Mouse (Mus musculus): ENCODE measurements at regions not wholly inside any gene's neighbourhood (a gene's known extent, or its start where the extent isn't known, plus 50 kb on each side); places are given as distances from the start of the nearest gene placed in this dataset.

- DNase-seq, result no peak
These were observed 82.2 kb downstream of the Il20rb start for GRCm38 (mm10) chr9:100404426-100404825.

GRCm38 (mm10) chr9:100400366-100400765, 86.2 kb downstream of the Il20rb start:
- DNase-seq, result peak; percentile 46

DNA sequence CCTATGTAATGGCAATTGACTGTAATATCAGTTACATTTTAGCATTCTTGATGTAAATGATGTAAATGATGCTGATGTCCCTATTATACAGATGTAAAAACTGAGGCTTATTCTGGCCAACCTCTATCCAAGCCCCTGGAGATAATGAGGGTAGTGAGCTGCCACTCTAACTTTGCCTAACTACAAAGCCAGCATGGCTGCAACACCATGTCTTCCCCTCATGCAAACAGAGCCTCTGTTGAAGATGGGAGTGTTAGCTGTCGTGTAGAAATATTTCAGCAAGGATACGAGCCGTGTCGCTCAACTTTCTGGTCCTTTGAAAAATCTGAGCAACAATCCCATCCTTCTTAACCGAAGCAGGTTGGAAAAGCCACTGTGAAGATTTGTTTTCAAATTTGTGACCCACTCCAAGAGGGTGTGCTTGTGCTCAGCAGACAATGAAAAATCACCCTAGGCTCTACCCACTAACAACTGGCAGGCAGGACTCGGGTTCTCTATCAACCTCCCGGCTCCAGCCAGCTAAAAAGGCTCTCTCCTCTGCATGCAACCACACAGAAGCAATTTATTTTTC, 90.2 kb downstream of the Il20rb start:
- no peak for DNase-seq

DNA sequence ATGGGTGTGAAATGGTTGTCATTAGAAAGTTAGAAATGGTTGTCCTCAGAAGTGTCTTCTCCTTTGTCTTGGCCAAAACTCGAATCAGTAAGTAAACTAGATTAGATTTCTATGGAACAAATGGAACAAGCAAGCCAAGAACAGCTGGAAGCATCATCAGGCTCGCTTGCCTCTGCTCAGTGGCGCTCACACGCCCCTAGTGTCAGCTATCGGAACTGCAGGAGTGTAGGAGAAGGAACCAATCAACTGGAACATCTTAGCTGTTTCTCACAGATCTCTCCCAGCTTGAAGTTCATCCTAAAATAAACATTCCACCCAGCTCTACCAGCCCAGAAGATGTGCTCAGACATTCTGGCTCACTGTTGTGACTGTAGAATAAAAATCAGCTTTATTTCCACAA, 90.9 kb downstream of the Il20rb start:
- peak; percentile 90 for DNase-seq

- no peak for DNase-seq
These were observed 92.0 kb downstream of the Il20rb start for GRCm38 (mm10) chr9:100394632-100395031.

DNA sequence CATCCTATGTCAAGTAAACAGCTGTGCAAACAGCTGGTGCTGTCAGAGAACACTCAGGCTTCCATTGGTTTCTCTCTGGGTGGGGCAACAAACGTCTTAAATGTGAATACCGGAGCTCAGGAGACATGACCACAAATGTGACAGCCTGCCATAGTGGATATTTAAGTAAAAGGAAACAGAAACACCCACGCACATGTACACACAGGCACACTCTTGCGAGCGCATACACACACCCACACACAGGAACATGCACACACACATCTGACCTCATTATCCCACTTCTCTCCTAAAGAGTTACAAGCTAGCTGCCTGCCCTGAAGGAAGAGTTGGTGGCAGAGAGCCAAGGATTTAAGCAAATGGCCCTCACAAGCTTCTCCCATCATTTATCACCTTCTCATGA, 92.4 kb downstream of the Il20rb start:
- no peak for DNase-seq

DNA sequence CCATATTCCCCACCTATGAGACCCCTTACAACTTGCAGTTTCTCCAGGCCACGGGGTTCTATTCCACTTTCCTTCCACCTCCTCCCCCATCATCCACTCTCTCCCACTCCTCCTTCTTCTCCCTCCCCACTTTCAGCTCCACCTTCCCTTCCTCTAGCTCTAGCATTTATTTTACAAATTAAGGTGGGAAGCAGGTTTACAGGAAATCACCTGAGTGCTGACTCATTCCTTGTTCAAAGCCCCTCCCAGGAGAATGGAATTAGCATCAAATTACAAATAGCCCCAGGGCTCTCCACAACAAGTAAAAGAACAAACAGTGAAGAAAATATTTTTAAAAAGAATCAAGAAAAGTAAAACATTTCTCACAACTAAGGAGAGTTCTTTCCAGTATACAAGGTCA, 94.3 kb downstream of the Il20rb start:
- no peak for DNase-seq

GRCm38 (mm10) chr9:100391566-100392213, 94.9 kb downstream of the Il20rb start:
- no peak for DNase-seq

- DNase-seq, result no peak
These were observed 98.2 kb downstream of the Il20rb start for GRCm38 (mm10) chr9:100388393-100388792.

DNA sequence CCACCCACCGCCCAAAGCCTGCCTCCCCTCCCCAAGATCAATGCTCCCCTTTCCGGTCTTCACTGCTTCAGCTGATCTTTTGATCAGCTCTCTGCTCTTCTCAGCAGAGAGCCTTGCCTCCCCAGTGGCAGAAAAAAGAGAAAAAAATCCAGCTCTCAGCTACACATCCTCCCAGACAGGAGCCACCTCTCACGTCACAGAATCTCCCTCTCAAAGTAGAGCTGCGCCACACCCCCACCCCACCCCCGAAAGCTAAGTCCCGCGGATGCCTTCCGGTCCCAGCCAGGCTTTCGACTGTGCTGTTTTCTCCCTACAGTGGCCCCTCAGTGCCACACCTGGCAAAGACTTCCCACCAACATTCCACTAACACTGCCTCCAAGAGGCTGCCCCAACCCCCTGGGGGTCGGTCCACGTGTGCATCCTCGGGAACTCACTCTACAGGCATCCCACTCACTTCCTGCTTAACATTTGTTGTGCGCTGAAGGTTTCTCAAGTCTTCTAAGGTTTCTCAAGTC, 99.4 kb downstream of the Il20rb start:
- DNase-seq, result no peak

- peak; percentile 84 for DNase-seq
These were observed 104.1 kb downstream of the Il20rb start for GRCm38 (mm10) chr9:100382492-100382891.

DNA sequence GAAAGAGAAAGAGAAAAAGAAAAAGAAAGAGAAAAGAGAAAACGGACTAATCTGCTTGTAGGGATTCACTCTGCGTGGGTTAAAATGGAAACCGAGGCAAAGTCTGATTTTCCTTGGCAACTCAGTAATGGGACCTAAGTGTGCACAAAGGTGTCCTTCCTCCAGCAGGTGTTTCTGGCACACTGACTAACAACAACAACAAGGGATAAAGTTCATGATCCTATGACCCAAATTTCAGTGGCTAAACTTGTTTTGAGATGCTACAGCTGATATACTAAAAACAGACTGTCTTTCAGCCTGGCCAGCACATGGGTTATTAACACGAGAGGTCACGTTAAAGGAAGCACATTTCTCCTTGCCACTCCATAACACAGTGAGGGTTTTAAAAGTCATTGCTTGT, 116.7 kb downstream of the Il20rb start:
- DNase-seq, result no peak

GRCm38 (mm10) chr9:100366816-100367215, 119.8 kb downstream of the Il20rb start:
- DNase-seq, result no peak

DNA sequence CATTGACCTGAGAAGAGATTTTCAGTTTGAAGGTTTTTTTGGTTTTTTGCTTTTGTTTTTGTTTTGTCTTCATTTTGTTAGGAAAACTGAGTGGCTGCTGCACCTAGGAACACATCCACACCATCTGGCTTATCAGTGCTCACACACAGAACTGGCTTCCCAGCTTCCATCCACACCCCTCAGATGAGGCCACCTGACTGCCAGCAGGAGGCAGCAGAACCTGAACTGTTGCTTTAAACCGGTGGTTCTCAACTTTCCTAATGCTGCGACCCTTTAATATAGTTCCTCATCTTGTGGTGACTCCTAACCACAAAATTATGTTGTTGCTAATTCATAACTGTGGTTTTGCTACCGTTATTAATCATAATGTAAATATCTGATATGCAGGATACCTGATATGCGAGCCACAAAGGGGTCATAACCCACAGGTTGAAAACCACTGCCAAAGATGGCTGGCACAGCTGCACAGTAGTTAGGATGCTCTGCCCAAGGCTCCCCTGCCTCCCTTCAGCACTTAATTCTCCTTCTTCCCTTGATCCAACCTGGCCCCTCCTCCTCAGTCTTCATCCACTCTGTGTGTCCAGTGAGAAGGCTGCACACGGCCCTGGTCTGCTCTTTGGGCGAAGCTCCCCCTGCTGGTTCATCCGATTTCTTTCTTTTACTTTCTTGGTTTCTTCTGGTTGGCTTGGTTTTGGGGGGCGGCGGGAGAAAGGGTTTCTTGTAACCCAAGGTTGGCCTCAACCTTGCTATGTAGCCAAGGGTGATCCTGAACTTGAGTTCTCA, 126.5 kb downstream of the Il20rb start:
- peak; percentile 41 for DNase-seq

- DNase-seq, result no peak
These were observed 129.0 kb downstream of the Il20rb start for GRCm38 (mm10) chr9:100357553-100357952.

DNA sequence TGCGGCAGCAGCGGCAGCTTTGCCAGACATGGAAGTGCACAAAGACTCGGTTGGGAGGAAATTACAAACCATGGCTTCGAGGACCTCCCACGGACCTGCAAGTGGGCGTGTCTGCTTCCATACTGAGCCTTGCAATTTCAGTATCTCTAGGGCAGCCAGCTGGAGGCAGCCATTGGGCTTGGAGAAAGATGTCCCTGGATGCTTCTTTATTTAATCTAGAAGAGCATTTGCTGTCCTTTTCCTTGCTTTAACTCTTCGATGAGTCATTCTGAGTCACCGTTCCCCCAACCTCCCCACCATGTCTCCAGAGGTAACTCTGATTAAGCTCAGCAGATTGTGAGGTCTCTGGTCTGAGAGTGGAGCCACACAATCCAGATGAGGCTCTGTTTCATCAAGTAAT, 145.8 kb downstream of the Il20rb start:
- DNase-seq, result no peak

DNA sequence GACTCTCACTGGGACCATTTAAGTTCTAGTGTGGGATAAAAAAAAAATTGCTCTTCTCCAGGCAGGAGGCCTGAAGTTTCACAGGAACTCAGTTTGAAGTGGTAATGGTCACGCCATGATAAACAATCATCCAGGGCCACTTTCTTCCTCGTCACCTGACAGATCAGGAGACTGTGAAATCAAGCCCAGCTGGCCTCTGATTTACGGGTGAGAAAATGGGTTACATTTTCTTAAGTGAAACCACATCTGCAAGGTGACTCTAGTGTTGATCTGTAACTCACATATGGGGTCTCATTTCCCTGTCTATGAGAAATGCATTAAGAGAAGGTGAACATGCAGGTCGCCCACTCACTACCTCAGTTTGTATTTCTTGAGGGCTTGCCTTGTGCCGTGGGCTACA, 178.8 kb downstream of the Il20rb start:
- no peak for DNase-seq

DNA sequence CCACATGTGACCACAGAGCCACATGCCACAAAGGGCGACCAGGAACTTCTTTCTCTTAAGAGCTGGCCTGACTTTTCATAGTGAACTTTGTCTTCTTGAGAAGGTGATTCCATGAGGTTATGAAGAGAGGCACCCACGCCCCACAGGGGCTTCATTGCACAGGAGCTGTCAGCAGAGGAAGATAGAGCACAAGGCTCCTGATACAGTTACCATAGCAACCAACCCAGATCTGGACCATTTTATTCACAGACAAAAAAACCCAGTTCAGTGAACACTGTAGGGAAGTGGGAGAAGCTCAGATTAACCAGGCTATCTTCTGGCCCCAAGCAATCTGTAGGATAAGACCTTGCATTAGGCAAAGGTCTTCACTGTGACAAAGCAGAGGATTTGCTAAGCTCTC, 179.2 kb downstream of the Il20rb start:
- DNase-seq, result no peak

DNA sequence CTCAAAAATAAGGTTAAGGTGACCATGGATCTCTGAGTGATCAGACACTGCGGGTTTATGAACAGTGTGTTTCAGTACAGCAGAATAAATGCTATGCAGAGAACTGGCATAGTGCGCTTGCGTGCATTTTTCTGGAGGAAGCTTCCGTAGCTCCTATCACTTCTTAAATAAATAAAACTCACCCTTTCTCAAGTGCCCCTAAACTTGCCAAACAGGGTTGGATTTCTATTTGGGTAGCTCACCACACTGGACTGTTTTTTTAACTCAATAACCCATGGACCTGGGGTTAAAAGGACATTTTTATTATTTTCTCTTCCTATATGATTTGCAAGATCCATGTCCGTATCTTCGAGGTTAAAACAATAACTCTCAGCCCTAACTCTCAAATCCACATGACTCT, 182.8 kb downstream of the Il20rb start:
- no peak for DNase-seq

DNA sequence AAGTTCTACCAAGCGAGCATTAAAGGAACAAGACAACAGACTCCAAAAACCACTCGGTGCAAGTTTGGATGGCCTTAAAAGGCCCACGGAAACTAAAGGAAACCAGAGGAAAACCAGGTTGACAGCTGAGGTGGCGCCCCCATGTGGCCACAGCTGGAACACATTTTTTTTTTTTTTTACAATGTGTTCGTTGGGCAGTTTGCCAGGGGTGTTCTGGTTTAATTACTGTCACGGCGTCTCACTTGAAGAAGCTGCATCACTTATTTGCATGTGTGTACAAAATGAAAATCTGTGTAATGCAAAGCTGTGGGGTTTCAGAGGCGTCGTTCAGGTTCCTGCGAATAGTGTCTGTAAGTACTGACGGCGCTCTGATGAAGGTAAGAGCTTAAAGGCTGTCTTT, 185.0 kb downstream of the Il20rb start:
- DNase-seq, result peak; percentile 14

DNA sequence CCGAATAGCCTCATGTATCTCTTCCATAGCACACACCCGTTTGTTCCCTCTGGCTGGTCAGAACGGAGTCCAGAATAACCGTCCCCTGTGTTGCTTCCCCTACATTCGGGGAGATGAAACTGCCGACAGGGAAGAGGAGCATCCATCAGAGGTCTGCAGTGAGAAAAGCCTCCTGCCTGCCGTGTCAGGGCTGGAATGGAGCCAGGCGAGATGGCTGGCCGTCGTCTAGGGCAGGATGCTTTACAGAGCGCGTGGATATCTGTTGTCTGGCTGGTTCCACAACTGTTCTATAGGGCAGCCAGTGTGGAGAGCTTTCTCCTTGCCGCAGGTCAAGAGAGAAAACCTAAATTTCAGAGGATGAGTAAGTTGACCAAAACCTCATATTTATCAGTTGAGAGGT, 209.2 kb downstream of the Il20rb start:
- DNase-seq, result no peak

DNA sequence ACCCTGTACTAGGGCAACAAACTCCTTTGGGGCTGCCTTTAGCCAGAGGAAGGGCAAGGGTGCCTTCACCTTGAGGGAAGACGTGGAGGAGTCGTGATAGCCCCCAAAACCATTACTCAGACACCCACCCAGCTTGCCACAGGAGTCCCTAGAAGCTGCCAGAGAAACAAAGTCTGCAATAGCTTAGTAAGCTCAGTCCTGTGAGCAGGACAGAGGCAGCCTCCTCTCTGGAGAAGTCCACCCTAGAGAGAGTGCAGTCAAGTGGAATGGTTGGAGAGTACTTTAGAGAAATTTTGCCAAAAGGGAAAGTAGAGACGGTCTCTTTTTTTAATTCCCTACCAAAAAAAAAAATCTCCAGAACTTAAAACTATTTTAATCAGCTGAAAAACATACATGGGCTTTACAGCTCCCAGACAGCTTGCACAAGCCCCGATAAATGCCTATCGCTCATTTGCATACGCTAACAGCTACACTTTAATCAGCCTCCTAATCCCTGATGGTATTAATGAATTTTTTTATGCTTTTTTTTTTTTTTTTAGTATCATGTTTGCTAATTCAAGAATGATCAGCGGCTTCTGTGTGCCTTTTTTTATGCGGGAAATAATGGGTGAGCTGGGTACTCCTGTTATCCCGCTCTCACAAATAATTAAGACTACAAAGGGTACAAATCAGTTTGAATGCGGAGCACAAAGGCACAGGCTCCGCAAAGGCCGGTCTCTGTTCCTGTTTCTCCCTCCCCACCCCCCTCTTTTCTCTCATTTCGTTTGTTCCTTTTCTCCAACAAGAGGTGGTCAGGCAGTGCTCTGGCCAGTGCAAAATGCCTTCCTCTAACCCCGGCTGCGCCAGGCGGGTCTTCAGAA, 219.8 kb downstream of the Il20rb start:
- no peak for DNase-seq

DNA sequence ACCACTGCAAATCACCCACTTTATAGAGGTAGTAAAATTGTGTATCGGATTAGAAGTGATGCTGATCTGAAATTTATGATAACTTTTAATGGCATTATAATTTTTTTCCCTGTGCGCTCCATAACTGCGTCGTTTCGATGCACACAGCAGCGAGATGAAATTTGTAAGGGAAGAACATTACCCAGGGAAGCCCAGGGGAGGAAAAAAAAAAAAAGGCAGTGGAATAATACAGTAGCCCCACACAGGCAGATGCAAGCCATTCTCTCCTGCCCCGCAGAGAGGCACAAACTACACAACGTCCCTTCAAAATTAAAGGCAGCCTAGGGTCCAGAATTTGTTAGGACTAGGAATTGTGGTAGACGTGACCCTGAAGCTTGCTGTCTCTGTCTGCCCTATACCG, 234.2 kb downstream of the Il20rb start:
- DNase-seq, result no peak

All from thymus, postnatal 4 days (tissue).